Mouse (Mus musculus) brain, embryonic 14.5 days (tissue): ENCODE measurements around the gene Nr2f6.
A peak's percentile ranks its signal among the peaks of the same experiment; 100 is the strongest.

Experiments
- CTCF ChIP-seq: fragments of 200-500 bp; IDR thresholded peaks from 2 replicates; pipeline ENCODE4 v1.5.1; 2012; ENCODE audit warnings: inconsistent platforms, mild to moderate bottlenecking, moderate library complexity, borderline replicate concordance; ENCODE audit not compliant: insufficient read depth, insufficient read length; ENCODE audit errors: extremely low read depth
- POLR2A ChIP-seq: fragments of 200-500 bp; IDR thresholded peaks from 2 replicates; pipeline ENCODE4 v1.6.1; 2012; ENCODE audit warnings: mild to moderate bottlenecking, inconsistent platforms, borderline replicate concordance; ENCODE audit not compliant: poor library complexity, insufficient read depth, insufficient read length, severe bottlenecking; ENCODE audit errors: extremely low read depth

GRCm38 (mm10) chr8:71406099-71407015 is 24.6 kb upstream of the Nr2f6 start:
- TF ChIP-seq POLR2A = no peak
- TF ChIP-seq CTCF = peak; percentile 69
